Mouse (Mus musculus) heart, postnatal 0 days (tissue): ENCODE results near the gene Elovl6.
A peak's percentile ranks its signal among the peaks of the same experiment; 100 is the strongest.

Experiments used
- CTCF ChIP-seq: IDR thresholded peaks from 2 replicates; pipeline ENCODE4 v1.5.1; 2016; ENCODE audit warnings: antibody characterized with exemption, control low read depth, low read depth
- EP300 ChIP-seq: IDR thresholded peaks from 2 replicates; pipeline ENCODE4 v1.6.1; 2016; ENCODE audit warnings: antibody characterized with exemption, low read depth

DNA sequence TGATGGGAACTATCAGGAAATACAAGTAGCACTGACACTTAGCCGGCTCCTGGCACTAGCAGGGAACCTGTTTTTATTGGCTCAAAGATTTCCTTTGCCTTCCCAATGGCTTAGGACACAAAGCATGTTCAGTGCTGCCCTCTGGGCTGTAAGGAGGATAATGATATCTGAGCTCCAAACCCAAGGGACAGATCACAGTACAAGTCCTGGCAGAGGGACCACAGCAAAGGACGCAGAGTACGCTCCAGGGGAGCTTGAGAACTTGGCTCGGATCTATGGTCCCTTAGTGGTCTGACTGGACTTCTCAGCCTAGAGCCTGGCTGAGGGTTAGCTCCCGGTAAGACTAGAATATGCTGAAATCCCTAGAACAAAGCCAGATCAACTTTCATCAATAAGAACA lies 148.1 kb downstream of the Elovl6 start:
- TF ChIP-seq CTCF, result peak; percentile 48
- TF ChIP-seq EP300, result no peak
